Mouse (Mus musculus): ENCODE results near the gene Tln2.

Tln2 gene

DNA sequence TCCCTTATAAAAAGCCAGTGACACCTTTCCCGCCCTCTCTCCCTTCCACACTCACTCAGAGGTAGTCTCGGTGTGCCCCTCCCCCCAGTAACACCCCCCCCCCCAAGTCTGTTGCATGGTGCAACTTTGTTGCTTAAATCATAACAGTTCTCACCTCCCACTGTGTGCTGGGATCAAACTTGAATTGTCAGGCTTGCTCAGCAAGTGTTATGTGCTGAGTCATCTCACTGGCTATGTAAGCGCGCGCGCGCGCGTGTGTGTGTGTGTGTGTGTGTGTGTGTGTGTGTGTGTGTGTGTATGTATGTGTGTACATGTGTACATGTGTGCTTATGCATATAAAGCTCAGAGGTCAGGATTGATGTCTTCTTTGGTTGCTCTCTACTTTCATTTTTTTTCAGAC is 350.1 kb downstream of the Tln2 start:
- no peak for DNase-seq (ENCODE audit: low spot score in 2 of 2)

DNA sequence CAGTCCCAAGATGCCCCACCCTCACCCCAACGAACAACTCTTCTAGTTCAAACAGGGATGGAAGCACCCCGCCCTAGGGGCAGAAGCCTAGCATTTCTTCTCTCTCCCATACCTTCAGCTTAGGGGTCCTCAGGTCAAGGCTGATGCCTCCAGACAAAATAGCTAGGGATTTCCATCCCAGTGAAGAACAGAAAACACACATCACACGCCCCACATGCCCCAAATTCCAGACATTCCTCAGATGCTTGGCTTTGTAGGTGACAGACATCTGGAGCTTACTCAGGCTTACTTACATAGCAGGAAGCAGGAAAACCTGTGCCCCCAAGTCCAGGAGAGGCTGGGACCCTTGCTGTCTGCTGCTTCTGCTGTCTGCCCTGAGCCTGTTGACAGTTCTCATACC is 351.1 kb downstream of the Tln2 start:
- no peak for DNase-seq (ENCODE audit: low spot score in 2 of 2)

DNA sequence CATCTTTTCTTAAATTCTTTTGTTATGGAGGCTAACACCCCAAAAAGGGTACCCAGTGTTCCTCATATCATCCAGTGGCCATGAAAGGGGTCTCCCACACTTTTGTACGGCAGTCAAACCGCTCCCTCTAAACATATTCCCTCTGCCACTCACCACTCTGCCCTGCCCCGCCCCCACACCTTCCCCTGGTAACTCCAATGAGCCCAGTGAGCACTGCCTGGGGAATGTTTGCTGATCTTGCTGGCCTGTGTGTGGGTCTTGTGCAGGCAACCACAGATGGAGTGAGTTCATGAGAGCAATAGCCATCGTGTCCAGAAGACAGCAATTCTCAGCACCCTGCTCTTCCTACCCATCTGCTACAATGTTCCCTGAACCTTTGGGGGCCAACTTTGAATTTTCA is 354.3 kb downstream of the Tln2 start:
- no peak for DNase-seq (ENCODE audit: low spot score in 2 of 2)

DNA sequence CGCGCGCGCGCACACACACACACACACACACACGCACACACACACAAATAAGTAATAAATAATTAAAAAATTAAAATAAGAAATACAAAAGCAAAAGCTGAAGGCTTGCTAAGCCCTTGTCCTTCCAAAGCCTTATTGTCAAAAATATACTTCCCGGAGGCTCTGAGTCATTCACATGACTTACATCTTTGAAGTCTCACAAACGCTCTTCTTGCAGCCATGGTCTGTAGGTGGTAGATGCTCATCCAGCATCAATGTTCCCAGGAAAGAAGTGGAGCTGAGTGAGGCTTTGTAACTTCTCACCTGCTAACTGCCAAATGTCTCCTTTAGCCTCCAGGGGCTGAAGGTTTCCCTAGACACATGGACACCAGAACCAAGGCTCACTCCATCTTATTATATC is 362.9 kb downstream of the Tln2 start:
- DNase-seq (ENCODE audit: low spot score in 2 of 2), result no peak

DNA sequence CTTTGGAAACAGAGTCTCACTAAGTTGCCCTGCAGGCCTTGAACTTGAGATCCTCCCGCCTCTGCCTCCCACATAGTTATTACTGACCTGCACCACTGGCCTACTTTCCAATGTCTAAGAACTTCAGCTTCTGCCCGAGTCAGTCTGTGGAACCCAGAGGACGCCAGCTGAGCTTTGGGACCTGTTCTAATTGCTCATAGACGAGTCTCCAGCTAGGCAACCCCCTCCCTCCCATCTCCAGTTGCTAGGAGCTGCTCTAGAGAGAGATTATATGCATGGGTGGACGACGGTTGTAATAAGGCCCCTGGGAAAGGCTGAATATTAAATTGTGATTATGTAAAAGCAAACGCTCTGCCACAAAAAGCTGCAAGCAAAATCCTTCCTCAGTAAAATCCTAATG is 364.2 kb downstream of the Tln2 start:
- no peak for DNase-seq (ENCODE audit: low spot score in 2 of 2)

- no peak for DNase-seq (ENCODE audit: low spot score in 2 of 2)
These were observed 367.8 kb downstream of the Tln2 start for GRCm38 (mm10) chr9:67191488-67192331.

- DNase-seq (ENCODE audit: low spot score in 2 of 2), result peak in 1 of 2 experiments; percentile 10
These were observed 371.8 kb downstream of the Tln2 start for GRCm38 (mm10) chr9:67187686-67188085.

- DNase-seq (ENCODE audit: low spot score in 2 of 2), result no peak
These were observed 372.3 kb downstream of the Tln2 start for GRCm38 (mm10) chr9:67187182-67187581.

DNA sequence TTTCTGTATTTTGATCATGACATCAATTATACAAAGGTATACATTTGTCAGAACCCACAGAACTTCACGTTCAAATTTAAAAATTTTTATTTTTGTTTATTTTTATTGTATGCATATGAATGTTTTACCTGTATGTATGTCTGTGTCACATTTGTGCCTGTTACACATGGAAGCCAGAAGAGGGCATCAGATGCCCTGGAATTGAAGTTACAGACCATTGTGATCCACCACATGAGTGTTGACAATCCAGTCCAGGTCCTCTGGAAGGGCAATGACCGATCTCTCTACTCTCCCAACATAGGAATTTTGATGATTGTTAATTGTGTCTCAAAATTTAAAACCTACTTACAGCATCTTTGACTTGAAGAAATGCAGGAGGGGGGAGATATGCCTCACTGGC is 374.9 kb downstream of the Tln2 start:
- DNase-seq (ENCODE audit: low spot score in 2 of 2), result no peak

DNA sequence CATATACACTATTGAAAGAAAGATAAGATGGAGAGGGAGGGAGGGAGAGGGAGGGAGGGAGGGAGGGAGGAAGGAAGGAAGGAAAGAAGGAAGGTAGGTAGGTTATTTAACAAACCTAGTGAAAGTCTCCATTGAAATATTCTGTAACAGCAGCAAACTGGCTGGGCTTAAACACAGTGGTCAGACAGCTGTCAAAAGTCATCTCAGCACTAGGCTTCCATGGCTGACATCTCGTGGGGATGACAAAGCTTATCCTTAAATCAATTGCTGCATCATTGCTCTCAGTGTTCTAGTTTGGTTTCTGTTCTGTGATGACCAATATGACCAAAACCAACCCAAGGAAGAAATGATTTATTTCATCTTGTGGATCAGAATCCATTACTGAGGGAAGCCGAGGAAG is 376.0 kb downstream of the Tln2 start:
- DNase-seq (ENCODE audit: low spot score in 2 of 2), result no peak

GRCm38 (mm10) chr9:67182006-67182405 is 377.5 kb downstream of the Tln2 start:
- DNase-seq (ENCODE audit: low spot score in 2 of 2), result no peak

GRCm38 (mm10) chr9:67178709-67179108 is 380.8 kb downstream of the Tln2 start:
- no peak for DNase-seq (ENCODE audit: low spot score in 2 of 2)

DNA sequence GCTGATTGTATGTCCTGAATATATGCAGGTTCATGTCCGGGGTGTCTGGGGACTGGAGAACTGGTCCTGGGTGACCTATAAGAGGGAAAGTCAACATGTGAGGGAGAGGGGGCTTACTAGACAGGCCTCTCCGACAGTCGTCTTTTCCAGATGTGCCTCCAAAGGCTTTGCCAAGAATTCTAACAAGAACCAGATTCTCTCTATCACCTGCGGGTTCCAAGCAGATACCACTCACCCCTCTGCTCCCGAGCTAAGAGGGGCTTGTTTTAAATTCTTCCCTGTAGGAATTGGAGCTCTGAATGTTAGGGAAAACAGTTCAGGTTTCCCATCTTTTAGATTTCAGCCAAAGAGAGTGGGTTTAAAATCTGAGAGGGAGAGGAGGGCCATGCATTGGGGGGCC is 381.3 kb downstream of the Tln2 start:
- no peak for DNase-seq (ENCODE audit: low spot score in 2 of 2)

DNA sequence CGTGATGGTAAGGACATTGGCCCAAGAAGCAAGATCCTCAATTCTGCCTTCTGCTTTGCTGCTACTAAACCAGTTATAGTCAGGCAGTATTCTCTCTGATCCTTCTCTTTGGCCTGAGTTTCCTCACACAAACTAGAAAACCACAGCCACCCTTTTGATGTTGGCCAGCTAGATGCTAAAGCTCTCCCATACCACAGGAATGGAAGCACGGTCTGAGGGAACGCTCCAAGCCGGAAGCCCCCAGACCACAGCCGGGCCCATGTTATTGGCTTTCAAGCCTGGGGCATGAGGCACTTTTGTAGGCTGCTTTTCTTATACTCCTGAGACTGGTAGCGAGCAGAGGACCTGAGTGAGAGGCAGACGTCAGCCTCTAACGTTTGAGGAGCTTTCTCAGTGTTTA is 383.4 kb downstream of the Tln2 start:
- no peak for DNase-seq (ENCODE audit: low spot score in 2 of 2)

DNA sequence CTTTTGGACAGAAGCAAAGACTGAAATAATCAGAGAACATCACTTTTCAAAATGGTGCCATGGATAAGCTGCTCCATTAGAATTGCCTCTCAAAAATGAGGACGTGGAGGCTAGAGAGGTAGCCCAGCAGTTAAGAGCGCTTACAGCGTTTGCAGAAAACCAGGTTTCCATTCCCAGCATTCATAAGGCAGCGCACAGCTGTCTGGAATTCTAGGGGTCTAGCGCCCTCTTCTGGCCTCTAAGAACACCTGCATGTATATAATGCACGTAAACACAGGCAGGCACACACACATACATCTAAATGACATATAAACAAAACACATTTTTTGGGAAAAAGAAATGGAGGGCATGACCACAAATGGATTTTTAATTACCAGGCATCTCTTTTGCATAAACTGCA is 385.7 kb downstream of the Tln2 start:
- no peak for DNase-seq (ENCODE audit: low spot score in 2 of 2)

DNA sequence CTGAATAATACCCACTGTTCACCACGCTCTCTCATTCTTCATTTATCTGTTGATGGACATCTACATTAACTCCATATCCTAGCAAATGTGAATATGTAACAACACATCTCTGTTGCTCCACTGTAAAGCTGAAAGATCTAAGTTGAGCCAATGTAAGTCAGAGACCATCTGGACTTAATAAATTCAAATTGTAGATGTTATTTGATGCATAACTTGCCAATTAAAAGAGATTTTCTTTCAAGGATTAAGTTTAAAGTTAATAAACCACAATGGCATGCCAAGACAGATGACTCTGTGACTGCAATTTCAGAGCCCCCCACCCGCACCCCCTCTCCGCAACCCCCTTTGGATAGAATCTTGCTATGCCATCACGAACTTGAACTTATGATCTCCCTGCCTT is 386.3 kb downstream of the Tln2 start:
- DNase-seq (ENCODE audit: low spot score in 2 of 2), result no peak

- DNase-seq (ENCODE audit: low spot score in 2 of 2), result no peak
These were observed 388.1 kb downstream of the Tln2 start for GRCm38 (mm10) chr9:67171409-67171808.

DNA sequence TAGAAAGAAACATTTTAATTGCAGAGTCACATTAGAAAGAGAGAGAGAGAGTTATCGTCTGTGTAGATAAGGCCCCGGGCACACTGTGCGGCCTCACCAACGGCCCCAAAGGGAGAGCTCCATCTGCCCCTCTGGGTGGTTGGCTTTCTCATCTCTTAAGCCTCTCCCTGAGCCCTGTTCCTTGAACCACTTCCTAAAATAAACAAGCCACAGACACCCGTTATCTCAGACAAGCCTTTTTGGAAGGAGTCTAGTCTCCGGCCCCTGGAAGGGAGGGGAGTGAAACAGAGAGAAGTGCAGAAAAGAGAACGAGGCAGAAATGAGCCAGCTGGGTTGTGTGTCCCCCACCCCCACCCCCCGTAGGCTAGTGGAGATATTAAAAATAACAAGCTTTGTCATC is 388.7 kb downstream of the Tln2 start:
- no peak for DNase-seq (ENCODE audit: low spot score in 2 of 2)

GRCm38 (mm10) chr9:67170047-67170446 is 389.5 kb downstream of the Tln2 start:
- no peak for DNase-seq (ENCODE audit: low spot score in 2 of 2)
